Mouse (Mus musculus): ENCODE measurements around the gene Gemin6. TPM values are rescaled to one million over a fixed set of nuclear protein-coding genes. Genes with fewer than 3 reads are reported as not detected.

Gene Gemin6
- 4.2 TPM for total RNA-seq (2023)

GRCm38 (mm10) chr17:80224326-80225116 lies at the start of gene Gemin6:
TSS of gene Gemin6 (plus strand) at chr17:80224441.

GRCm38 (mm10) chr17:80206671-80207581 lies 17.3 kb upstream of the Gemin6 start, which contains the start of the genes Srsf7 and Ttc39d:
TSS of gene Srsf7 (minus strand) at chr17:80207307.
TSS of gene Ttc39d (plus strand) at chr17:80207460.

Other genes starting within 250 kb of the Gemin6 start
- 17.4 TPM for gene Hnrnpll, start 162.1 kb upstream of the Gemin6 start, total RNA-seq (2023)
- 4.8 TPM for gene Galm, start 97.0 kb upstream of the Gemin6 start, total RNA-seq (2023)
- 393 TPM for gene Srsf7, start 17.1 kb upstream of the Gemin6 start, total RNA-seq (2023)
- not detected for gene Ttc39d, start 17.0 kb upstream of the Gemin6 start, total RNA-seq (2023)
- gene Morn2, start 65.8 kb downstream of the Gemin6 start, total RNA-seq (2023) = not detected
- 30.2 TPM for gene Dhx57, start 66.0 kb downstream of the Gemin6 start, total RNA-seq (2023)
- gene Arhgef33, start 83.0 kb downstream of the Gemin6 start, total RNA-seq (2023) = 2.9 TPM
- not detected for gene Gm10190, start 149.1 kb downstream of the Gemin6 start, total RNA-seq (2023)